Mouse (Mus musculus) G1E (cell line): Measurements from ENCODE around the gene Bbs9. TPM values are rescaled to one million over a fixed set of nuclear protein-coding genes. Genes with fewer than 3 reads are reported as not detected.

Experiments used
- ATAC-seq: 2 replicates; pipeline ENCODE4 v1.8.0; 2016; ENCODE audit warnings: mild to moderate bottlenecking; ENCODE audit not compliant: insufficient number of reproducible peaks, poor library complexity, low FRiP score, severe bottlenecking; ENCODE audit errors: extremely low read depth
- DNase-seq: peaks from one replicate; pipeline ENCODE4 v3.0.0; 2012; ENCODE audit warnings: low spot score
- H3K27me3 ChIP-seq: 2 replicates; pipeline ENCODE4 v1.6.1; 2012; ENCODE audit warnings: mild to moderate bottlenecking, low read length, inconsistent platforms; ENCODE audit not compliant: insufficient read depth
- H3K36me3 ChIP-seq: replicated peaks from 2 replicates; pipeline ENCODE3; 2012; ENCODE audit warnings: mild to moderate bottlenecking, inconsistent platforms
- H3K4me1 ChIP-seq: 2 replicates; pipeline ENCODE4 v1.6.1; 2012; ENCODE audit warnings: low read depth, low read length, inconsistent platforms, mixed read lengths; ENCODE audit not compliant: insufficient read depth
- H3K4me3 ChIP-seq: 2 replicates; pipeline ENCODE4 v1.5.1; 2012; ENCODE audit warnings: low read depth, mild to moderate bottlenecking, inconsistent platforms, low read length, moderate library complexity, mixed read lengths
- H3K9me3 ChIP-seq: replicated peaks from 2 replicates; pipeline ENCODE4 v1.6.1; 2012; ENCODE audit warnings: inconsistent platforms
- CTCF ChIP-seq: IDR thresholded peaks from 2 replicates; pipeline ENCODE4 v1.5.1; 2012; ENCODE audit warnings: low read depth, low read length, inconsistent platforms, mixed read lengths
- GATA1 ChIP-seq: IDR thresholded peaks from 2 replicates; pipeline ENCODE4 v1.6.1; 2012; ENCODE audit warnings: borderline replicate concordance, low read length, inconsistent platforms, mixed read lengths
- GATA2 ChIP-seq: IDR thresholded peaks from 2 replicates; pipeline ENCODE4 v1.6.1; 2012; ENCODE audit warnings: low read depth, low read length, inconsistent platforms, borderline replicate concordance
- POLR2AphosphoS5 ChIP-seq: IDR thresholded peaks from 2 replicates; pipeline ENCODE4 v1.6.1; 2012; ENCODE audit warnings: low read depth, low read length, inconsistent platforms; ENCODE audit not compliant: insufficient replicate concordance
- TAL1 ChIP-seq: conservative IDR thresholded peaks from 2 replicates; pipeline ENCODE4 v1.6.1; 2012; ENCODE audit warnings: low read depth, low read length, inconsistent platforms, mixed read lengths
- polyA plus RNA-seq: library from polyadenylated mRNA; stranded (reverse); fragments of >175 nt; gene quantifications from 2 replicates; pipeline ENCODE4 v1.2.3, GENCODE M21; 2012
- total RNA-seq, 2 experiments: library from RNA; stranded (forward) in 1 of 2; stranded (reverse) in 1 of 2; fragments of 200-1000 nt in 1 of 2; fragments of >200 nt in 1 of 2; fragmentation: Nextera tagmentation in 1 of 2; gene quantifications; 2 replicates each; pipeline ENCODE4 v1.2.3; 2014 to 2017

Gene Bbs9
- total and polyA plus RNA-seq, 3 experiments = 3.3 to 26.9 (median 18.4) TPM

DNA sequence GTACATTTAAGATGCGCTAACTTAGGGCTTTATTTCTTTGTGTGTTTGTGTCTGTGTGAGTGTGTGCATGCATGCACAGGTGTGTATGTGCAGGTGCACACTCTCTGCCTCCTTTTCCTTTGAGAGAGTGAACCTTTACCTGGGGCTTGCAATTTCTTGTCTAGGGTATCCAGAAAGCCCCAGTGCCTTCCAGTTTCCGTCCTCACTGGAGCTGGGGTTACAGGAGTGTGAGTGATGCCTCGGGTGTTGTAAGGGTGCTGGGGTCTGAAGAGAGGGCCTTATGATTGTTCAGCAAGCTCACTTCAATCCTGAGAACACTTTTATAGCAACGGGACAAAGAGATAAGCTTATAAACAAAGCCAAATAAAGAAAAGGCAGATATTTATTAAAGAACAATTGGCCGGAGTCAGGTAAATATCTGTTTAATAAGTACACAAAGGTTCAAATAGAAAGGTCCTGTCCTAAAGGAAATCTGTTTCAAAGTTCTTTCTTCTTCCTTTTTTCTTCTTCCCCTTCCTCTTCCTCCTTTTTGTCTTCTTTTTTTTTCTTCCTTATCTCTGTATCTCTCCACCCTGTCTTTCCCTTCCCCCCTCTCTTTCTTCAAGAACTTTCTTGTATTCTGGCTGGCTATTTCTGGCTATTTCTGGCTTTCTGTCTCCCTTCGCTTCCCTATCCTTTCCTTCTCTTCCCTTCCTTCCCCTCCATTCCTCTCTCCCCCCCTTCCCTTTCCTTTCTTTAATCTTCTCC, 21.7 kb downstream of the Bbs9 start:
- Histone ChIP-seq H3K4me1 (peaks cover 14% of the 10 kb centered on the region), H3K36me3 (peaks cover 15% of the 10 kb centered on the region), H3K27me3 (no peaks in the 10 kb centered on the region), H3K9me3 (no peaks in the 10 kb centered on the region; the same call in 1 of the 2 replicates), H3K4me3 (no peak overlapping the region)
- no peak for ATAC-seq
- no peak for DNase-seq
- no peak for TF ChIP-seq POLR2AphosphoS5
- no peak for TF ChIP-seq CTCF
- no peak for TF ChIP-seq GATA2
- TF ChIP-seq TAL1 = no peak
- TF ChIP-seq GATA1 = no peak

DNA sequence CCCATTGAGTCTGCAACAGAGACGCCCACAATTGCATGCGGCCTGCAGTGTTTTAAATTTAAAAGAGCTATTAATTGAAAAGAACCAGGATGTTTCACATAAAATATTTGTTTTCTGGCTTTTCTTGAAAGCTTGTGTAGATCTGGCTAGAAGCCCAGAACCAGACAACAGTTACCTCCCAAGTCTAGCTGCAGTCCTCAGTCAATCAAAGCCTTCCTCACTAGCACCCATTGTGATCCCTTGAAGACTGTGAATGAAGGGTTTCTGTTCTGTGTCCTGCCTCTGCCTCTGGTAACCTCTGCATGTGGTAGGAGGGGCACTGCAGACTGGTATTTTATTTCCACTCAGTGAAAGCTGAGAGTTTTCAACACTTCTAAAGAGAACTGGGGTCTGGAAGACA, 27.5 kb downstream of the Bbs9 start:
- TF ChIP-seq POLR2AphosphoS5 (no peak), TAL1 (no peak), GATA1 (no peak), CTCF (no peak), GATA2 (no peak)
- H3K4me1 ChIP-seq = peaks cover 2% of the 10 kb centered on the region; the same call in 1 of the 2 replicates
- H3K36me3 ChIP-seq = peaks cover 22% of the 10 kb centered on the region
- H3K4me3 ChIP-seq = no peak overlapping the region
- no peak for ATAC-seq
- no peak for DNase-seq
- H3K27me3 ChIP-seq = no peaks in the 10 kb centered on the region
- no peaks in the 10 kb centered on the region for H3K9me3 ChIP-seq

DNA sequence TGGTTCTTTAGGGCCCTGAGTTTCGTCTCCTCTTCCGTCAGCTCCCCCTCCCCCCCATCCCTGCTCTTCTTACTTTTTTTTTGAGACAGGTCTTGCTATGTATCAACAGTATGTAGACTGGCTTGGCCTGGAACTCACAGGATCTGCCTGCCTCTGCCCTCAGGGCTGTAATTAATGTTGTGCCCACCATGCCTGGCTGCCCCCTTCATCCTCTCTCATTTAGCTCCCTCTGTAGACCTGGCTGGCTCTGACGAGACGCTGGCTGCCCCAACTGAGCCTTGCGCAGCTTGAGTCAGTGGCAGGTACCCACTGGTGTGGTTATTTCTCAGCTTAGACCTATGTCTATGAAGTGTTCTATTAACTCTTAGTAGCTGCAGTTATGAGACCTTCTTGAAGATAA, 28.1 kb downstream of the Bbs9 start:
- Histone ChIP-seq H3K9me3 (no peaks in the 10 kb centered on the region), H3K4me3 (no peak overlapping the region), H3K4me1 (no peaks in the 10 kb centered on the region), H3K27me3 (no peaks in the 10 kb centered on the region), H3K36me3 (peaks cover 20% of the 10 kb centered on the region)
- TF ChIP-seq GATA1 = no peak
- TF ChIP-seq TAL1 = no peak
- no peak for TF ChIP-seq POLR2AphosphoS5
- no peak for TF ChIP-seq GATA2
- no peak for TF ChIP-seq CTCF
- no peak for ATAC-seq
- no peak for DNase-seq

DNA sequence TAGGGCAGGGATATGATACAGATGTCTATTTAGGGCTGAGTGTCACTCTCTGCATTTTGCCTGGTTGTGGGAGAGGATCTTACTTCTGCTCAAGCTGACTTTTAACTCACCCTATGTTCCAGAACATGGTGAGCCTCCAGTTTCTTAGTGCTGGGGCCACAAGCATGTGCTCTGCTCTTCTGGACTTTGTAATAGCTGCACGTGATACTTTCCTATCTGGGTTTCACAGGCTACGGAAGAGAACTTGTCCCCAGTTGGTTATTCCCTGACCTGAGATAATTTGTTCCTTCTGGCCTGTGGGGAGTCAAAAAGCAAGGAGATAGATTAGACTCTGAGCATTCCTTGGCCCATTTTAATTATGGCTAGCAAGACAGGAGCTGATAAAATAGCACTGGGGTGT, 30.1 kb downstream of the Bbs9 start:
- ATAC-seq = 0 out of 2 replicates have a peak, but pooled peaks have one; percentile 4
- peaks cover 11% of the 10 kb centered on the region for H3K36me3 ChIP-seq

DNA sequence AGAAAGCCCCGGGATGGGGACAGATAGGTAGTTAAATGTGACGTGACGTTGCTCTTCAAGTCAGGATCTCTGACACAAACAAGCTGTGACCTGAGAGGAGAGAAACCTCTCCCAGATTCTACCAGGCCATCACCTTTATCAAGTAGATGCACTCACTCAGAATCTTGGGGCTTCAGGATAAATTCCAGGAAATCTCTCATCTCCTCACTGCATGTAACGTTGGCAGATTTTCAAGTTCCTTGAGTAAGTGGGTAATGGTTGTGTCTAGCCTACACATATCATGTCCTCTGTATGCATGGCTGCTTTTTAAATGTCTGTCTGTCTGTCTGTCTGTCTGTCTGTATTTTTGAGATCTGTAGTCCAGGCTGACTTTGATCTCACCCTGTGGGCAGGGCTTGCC, 39.6 kb downstream of the Bbs9 start:
- ATAC-seq (no peak), DNase-seq (no peak)
- H3K9me3 ChIP-seq = no peaks in the 10 kb centered on the region
- peaks cover 6% of the 10 kb centered on the region; the same call in 1 of the 2 replicates for H3K4me1 ChIP-seq
- H3K27me3 ChIP-seq = no peaks in the 10 kb centered on the region
- no peak for TF ChIP-seq TAL1
- TF ChIP-seq GATA1 = no peak
- no peak for TF ChIP-seq POLR2AphosphoS5
- no peak for TF ChIP-seq GATA2
- TF ChIP-seq CTCF = no peak
- H3K36me3 ChIP-seq = peaks cover 13% of the 10 kb centered on the region
- no peak overlapping the region for H3K4me3 ChIP-seq

More for the DNA sequence above, 30.1 kb downstream of the Bbs9 start:
- no peaks in the 10 kb centered on the region for H3K4me1 ChIP-seq
- no peaks in the 10 kb centered on the region for H3K27me3 ChIP-seq
- DNase-seq = no peak
- no peaks in the 10 kb centered on the region for H3K9me3 ChIP-seq
- TF ChIP-seq POLR2AphosphoS5 (no peak), CTCF (no peak), GATA1 (no peak), TAL1 (no peak), GATA2 (no peak)
- no peak overlapping the region for H3K4me3 ChIP-seq

DNA sequence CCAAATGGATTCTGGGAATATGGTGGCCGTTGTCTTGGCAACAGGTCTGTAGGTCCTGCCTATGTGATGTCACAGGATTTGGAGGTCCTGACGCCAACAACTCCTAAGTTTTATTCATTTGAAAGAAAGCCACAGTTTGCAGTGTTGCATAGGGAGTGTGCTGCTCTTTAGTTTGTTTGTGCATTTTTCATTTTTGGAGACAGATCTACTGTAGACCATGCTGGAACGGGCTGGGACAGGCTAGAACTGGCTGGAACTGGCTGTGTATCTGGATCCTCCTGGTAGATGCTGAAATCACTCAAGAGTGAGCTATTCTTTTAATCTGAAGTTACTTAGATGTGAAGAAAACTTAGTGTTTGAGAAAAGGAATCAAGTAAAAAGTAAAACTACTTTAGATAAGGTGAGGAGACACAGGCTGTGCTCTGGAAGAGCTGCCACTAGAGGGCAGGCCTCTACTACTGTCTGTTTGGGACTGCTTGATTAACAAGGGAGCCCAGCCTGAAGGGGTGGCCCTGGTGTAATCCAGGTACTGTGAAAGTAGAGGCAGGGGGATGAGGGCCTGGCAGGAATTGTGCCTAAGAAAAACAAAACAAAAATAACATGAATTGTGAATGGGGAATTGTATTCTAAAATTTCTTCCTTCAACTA, 43.0 kb downstream of the Bbs9 start:
- peaks cover 16% of the 10 kb centered on the region for H3K36me3 ChIP-seq
- H3K27me3 ChIP-seq = no peaks in the 10 kb centered on the region
- H3K4me3 ChIP-seq = no peak overlapping the region
- H3K9me3 ChIP-seq = no peaks in the 10 kb centered on the region
- H3K4me1 ChIP-seq = peaks cover 6% of the 10 kb centered on the region; the same call in 1 of the 2 replicates
- ATAC-seq = peak; percentile 63
- TF ChIP-seq POLR2AphosphoS5 = no peak
- TF ChIP-seq CTCF = peak; percentile 43
- DNase-seq = peak; percentile 36
